ENCODE assay signal across 7 mouse cellular contexts in the genomic region with DNA sequence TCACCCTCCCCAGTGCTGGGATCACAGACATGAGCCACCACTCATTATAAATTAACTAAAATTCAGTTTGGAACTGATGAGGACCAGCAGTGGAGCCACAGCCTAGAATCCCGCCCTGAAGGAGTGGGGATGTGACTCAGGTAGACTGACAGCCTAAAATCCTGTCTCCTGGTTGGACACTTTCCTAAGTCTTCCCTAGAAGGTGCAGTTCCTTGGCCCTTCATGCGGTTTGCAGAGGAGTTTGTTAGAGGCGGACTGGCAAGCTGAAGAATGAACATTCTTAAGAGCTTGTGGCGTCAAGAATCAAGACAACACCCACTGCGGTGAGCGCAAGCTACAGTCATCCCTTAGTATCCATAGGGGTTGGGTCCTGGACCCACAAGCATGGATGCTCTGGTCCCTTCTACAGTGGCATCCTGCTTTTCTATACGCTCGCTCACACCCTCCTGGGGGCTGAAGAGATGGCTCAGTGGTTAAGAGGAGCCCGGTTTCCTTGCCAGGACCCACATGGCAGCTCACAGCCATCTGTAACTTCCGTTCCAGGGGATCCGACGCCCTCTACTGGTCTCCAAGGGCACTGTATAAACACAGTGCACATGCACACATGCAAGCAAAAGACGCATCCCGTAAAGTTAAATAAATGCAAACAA. TPM values are rescaled to one million over a fixed set of nuclear protein-coding genes. Genes with fewer than 3 reads are reported as not detected.
DNase-seq lines count a peak whose midpoint lies in the region; ATAC-seq and TF ChIP-seq lines count a peak whose summit lies in the region.

No protein-coding gene starts in this region.

- no peaks in the 10 kb centered on the region; the same call in 1 of the 2 replicates for H3K27me3 ChIP-seq in forebrain, embryonic 12.5 days
- no peaks in the 10 kb centered on the region for H3K27me3 ChIP-seq in limb, embryonic 15.5 days

- peak overlapping the region; percentile 72 for H3K9ac ChIP-seq in forebrain, embryonic 12.5 days
- H3K9ac ChIP-seq in limb, embryonic 15.5 days: no peak overlapping the region

- TF ChIP-seq CTCF in lung, adult 2 months (IDR thresholded peaks at IDR 0.05; ENCODE audit: insufficient read depth, low read length): peak; percentile 26; the same call in 1 of the 2 replicates
- no peak for TF ChIP-seq CTCF in olfactory bulb, adult 2 months (IDR thresholded peaks at IDR 0.05; ENCODE audit: insufficient read depth, low read depth, low read length)

- DNase-seq in lung, adult 2 months: no peak
- DNase-seq in lung, adult 18-20 months: no peak
- peak; percentile 48 for DNase-seq in T-cell, adult 2 months (ENCODE audit: low spot score)
- no peak for DNase-seq in urinary bladder, postnatal 25 days (ENCODE audit: low spot score)

- H3K36me3 ChIP-seq in forebrain, embryonic 12.5 days (replicated peaks): peaks cover 77% of the 10 kb centered on the region
- peaks cover 62% of the 10 kb centered on the region for H3K36me3 ChIP-seq in limb, embryonic 15.5 days

- no peak for TF ChIP-seq POLR2A in lung, adult 2 months (IDR thresholded peaks at IDR 0.05; ENCODE audit: borderline replicate concordance, extremely low read depth, low read depth, low read length)
- no peak for TF ChIP-seq POLR2A in olfactory bulb, adult 2 months (IDR thresholded peaks at IDR 0.05; ENCODE audit: insufficient read depth, low read depth, low read length)

- peaks cover 3% of the 10 kb centered on the region; the same call in 1 of the 2 replicates for H3K4me1 ChIP-seq in lung, adult 2 months (ENCODE audit: control insufficient read depth, insufficient read depth, low read length)
- peaks cover 25% of the 10 kb centered on the region for H3K4me1 ChIP-seq in forebrain, embryonic 12.5 days
- H3K4me1 ChIP-seq in limb, embryonic 15.5 days: peaks cover 20% of the 10 kb centered on the region
- peaks cover 17% of the 10 kb centered on the region for H3K4me1 ChIP-seq in olfactory bulb, adult 2 months (ENCODE audit: control insufficient read depth, insufficient read depth, low read length)

- no peaks in the 10 kb centered on the region for H3K9me3 ChIP-seq in forebrain, embryonic 12.5 days
- H3K9me3 ChIP-seq in limb, embryonic 15.5 days: no peaks in the 10 kb centered on the region

- H3K4me3 ChIP-seq in lung, adult 2 months (replicated peaks; ENCODE audit: extremely low read depth, low read depth, low read length): no peak overlapping the region
- H3K4me3 ChIP-seq in forebrain, embryonic 12.5 days (replicated peaks): peak overlapping the region; percentile 64
- peak overlapping the region; percentile 64 for H3K4me3 ChIP-seq in limb, embryonic 15.5 days
- peak overlapping the region; percentile 8; the same call in 1 of the 2 replicates for H3K4me3 ChIP-seq in olfactory bulb, adult 2 months (ENCODE audit: insufficient read depth, low read depth, low read length)

- 65% methylated on average over 14 of the region's 14 CpGs for whole genome bisulfite sequencing in lung, adult 2 months
- WGBS in forebrain, embryonic 12.5 days: 43% methylated on average over 14 of the region's 14 CpGs
- WGBS in limb, embryonic 15.5 days: 44% methylated on average over 14 of the region's 14 CpGs
- 46% methylated on average over 14 of the region's 14 CpGs for WGBS in olfactory bulb, adult 2 months

- peak overlapping the region; percentile 90 for H3K27ac ChIP-seq in forebrain, embryonic 12.5 days
- H3K27ac ChIP-seq in limb, embryonic 15.5 days: no peak overlapping the region; the same call in 1 of the 2 replicates
- H3K27ac ChIP-seq in olfactory bulb, adult 2 months (ENCODE audit: insufficient read depth, low read depth, low read length): no peak overlapping the region

- ATAC-seq in forebrain, embryonic 12.5 days (ENCODE audit: low FRiP score): no peak
- no peak for ATAC-seq in limb, embryonic 15.5 days (ENCODE audit: insufficient number of reproducible peaks, low FRiP score, low TSS enrichment, low read depth)

- H3K4me2 ChIP-seq in forebrain, embryonic 12.5 days: peak overlapping the region; percentile 90
- peak overlapping the region; percentile 87 for H3K4me2 ChIP-seq in limb, embryonic 15.5 days

RNA-seq across cellular contexts. Expression of a gene that starts 8.3 kb away (rescaled TPM):
- 84.4 and 85.9 TPM in 2 replicates for polyA plus RNA-seq in lung, adult 2 months (2012; rRNA removed)
- polyA plus RNA-seq in forebrain, embryonic 12.5 days (2016; fragmentation: Nextera tagmentation; extraction: Ambion mirVana): 146 and 155 TPM in 2 replicates
- polyA plus RNA-seq in limb, embryonic 15.5 days (2015; fragmentation: Nextera tagmentation; extraction: Ambion mirVana): 98.4 and 107 TPM in 2 replicates
- polyA plus RNA-seq in olfactory bulb, adult 2 months (2012; ENCODE audit: insufficient read depth, insufficient read length, low replicate concordance, missing spikeins): not detected in 2 replicates

RNA-seq across cellular contexts. Expression of a gene that starts 8.4 kb away (rescaled TPM):
- polyA plus RNA-seq in lung, adult 2 months (2012; rRNA removed): 25.5 and 30.6 TPM in 2 replicates
- polyA plus RNA-seq in forebrain, embryonic 12.5 days (2016; fragmentation: Nextera tagmentation; extraction: Ambion mirVana): 11.1 and 13.4 TPM in 2 replicates
- 1.3 and 1.4 TPM in 2 replicates for polyA plus RNA-seq in limb, embryonic 15.5 days (2015; fragmentation: Nextera tagmentation; extraction: Ambion mirVana)
- not detected in 2 replicates for polyA plus RNA-seq in olfactory bulb, adult 2 months (2012; ENCODE audit: insufficient read depth, insufficient read length, low replicate concordance, missing spikeins)

RNA-seq across cellular contexts. Expression of a gene that starts 10.6 kb away (rescaled TPM):
- 26.0 and 30.4 TPM in 2 replicates for polyA plus RNA-seq in lung, adult 2 months (2012; rRNA removed)
- 12.6 and 15.1 TPM in 2 replicates for polyA plus RNA-seq in forebrain, embryonic 12.5 days (2016; fragmentation: Nextera tagmentation; extraction: Ambion mirVana)
- 16.5 and 19.2 TPM in 2 replicates for polyA plus RNA-seq in limb, embryonic 15.5 days (2015; fragmentation: Nextera tagmentation; extraction: Ambion mirVana)
- not detected in 2 replicates for polyA plus RNA-seq in olfactory bulb, adult 2 months (2012; ENCODE audit: insufficient read depth, insufficient read length, low replicate concordance, missing spikeins)

RNA-seq across cellular contexts. Expression of a gene that starts 12.6 kb away (rescaled TPM):
- polyA plus RNA-seq in lung, adult 2 months (2012; rRNA removed): 59.4 and 72.5 TPM in 2 replicates
- 207 and 219 TPM in 2 replicates for polyA plus RNA-seq in forebrain, embryonic 12.5 days (2016; fragmentation: Nextera tagmentation; extraction: Ambion mirVana)
- polyA plus RNA-seq in limb, embryonic 15.5 days (2015; fragmentation: Nextera tagmentation; extraction: Ambion mirVana): 100 and 122 TPM in 2 replicates
- polyA plus RNA-seq in olfactory bulb, adult 2 months (2012; ENCODE audit: insufficient read depth, insufficient read length, low replicate concordance, missing spikeins): not detected in 2 replicates

RNA-seq across cellular contexts. Expression of a gene that starts 13.9 kb away (rescaled TPM):
- 38.1 and 43.3 TPM in 2 replicates for polyA plus RNA-seq in lung, adult 2 months (2012; rRNA removed)
- polyA plus RNA-seq in forebrain, embryonic 12.5 days (2016; fragmentation: Nextera tagmentation; extraction: Ambion mirVana): 99.3 and 99.8 TPM in 2 replicates
- 65.7 and 67.2 TPM in 2 replicates for polyA plus RNA-seq in limb, embryonic 15.5 days (2015; fragmentation: Nextera tagmentation; extraction: Ambion mirVana)
- not detected in 2 replicates for polyA plus RNA-seq in olfactory bulb, adult 2 months (2012; ENCODE audit: insufficient read depth, insufficient read length, low replicate concordance, missing spikeins)

Comparison
In these comparisons a context has a peak if more than half of its experiments do, and no peak if none do; other contexts are left out.
1. RNA of a gene that starts 10.6 kb away (polyA plus RNA-seq): 26.0 to 30.4 TPM in lung, adult 2 months, 16.5 to 19.2 TPM in limb, embryonic 15.5 days and 12.6 to 15.1 TPM in forebrain, embryonic 12.5 days; not detected in olfactory bulb, adult 2 months; every median in the first group is over 10 times any median in the second.